Mouse (Mus musculus): Measurements from ENCODE around the gene Syngr3. TPM values are rescaled to one million over a fixed set of nuclear protein-coding genes. Genes with fewer than 3 reads are reported as not detected.
"Not testable (repeated sequence)": the region's sequence is repeated elsewhere in the genome, so short reads cannot be mapped to it uniquely, and the experiment has no call there.

Gene Syngr3
- polyA plus RNA-seq, 2 experiments: 3.0 to 3.1 TPM

DNA sequence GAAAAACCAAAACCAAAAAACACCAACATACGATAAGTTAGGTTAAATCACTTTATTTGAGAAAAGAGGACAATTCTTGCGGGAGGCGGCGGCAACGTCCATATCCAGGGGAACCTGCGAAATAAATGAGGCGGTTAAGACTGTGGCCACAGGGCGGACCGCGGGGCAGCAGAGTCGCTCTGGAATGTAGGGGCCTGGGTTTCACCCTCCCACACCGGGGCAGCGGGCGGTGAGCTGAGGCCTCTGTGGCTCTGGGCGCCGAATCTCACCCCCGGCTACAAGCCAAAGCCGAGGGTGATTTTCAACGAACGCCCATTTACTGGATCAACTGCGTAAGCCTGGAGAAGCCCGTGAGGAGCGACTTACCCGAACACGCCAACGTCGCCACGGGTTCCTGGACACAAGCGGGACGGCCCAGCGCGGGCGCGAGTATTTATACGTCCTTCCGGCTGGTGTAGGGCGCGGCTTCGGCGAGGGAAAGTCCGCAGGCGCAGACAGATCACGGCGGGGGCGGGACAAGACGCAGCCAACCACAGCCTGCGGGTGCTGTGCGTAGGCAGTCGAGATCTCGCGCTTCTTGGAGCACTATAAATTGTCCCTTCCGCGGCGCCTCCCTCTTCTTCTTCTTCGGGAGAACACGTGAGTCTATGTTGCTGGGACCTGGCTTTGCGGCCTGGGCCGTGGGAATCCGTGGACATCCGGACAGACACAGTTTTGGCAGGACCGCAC lies 29.9 kb upstream of the Syngr3 start:
- H3K9me3 ChIP-seq (ENCODE audit: control insufficient read depth, low read length): no peaks in the 10 kb centered on the region
- DNase-seq (ENCODE audit: low spot score): peak; percentile 99
- under 1% methylated on average over 55 of the region's 61 CpGs for WGBS
- H3K36me3 ChIP-seq (ENCODE audit: control insufficient read depth, insufficient read depth, low read length): peaks cover 38% of the 10 kb centered on the region
- TF ChIP-seq POLR2A (IDR thresholded peaks at IDR 0.05; ENCODE audit: borderline replicate concordance, extremely low read depth, insufficient read depth, insufficient read length): peak; percentile 97; the same call in 1 of the 2 replicates
- peak overlapping the region; percentile 79 for H3K4me2 ChIP-seq (replicated peaks; ENCODE audit: low read depth, low read length, severe bottlenecking)
- ATAC-seq (ENCODE audit: low FRiP score, low read depth): peak; percentile 98
- peaks cover 21% of the 10 kb centered on the region for H3K4me1 ChIP-seq (ENCODE audit: control insufficient read depth, insufficient read depth, low read length)
- peak overlapping the region; percentile 90 for H3K4me3 ChIP-seq (replicated peaks; ENCODE audit: low read length)
- no peaks in the 10 kb centered on the region for H3K27me3 ChIP-seq (ENCODE audit: control insufficient read depth, insufficient read depth, low read length)
- H3K9ac ChIP-seq (ENCODE audit: low read depth, low read length, severe bottlenecking): peak overlapping the region; percentile 93
- H3K27ac ChIP-seq (replicated peaks; ENCODE audit: low read depth, low read length): peak overlapping the region; percentile 87

DNA sequence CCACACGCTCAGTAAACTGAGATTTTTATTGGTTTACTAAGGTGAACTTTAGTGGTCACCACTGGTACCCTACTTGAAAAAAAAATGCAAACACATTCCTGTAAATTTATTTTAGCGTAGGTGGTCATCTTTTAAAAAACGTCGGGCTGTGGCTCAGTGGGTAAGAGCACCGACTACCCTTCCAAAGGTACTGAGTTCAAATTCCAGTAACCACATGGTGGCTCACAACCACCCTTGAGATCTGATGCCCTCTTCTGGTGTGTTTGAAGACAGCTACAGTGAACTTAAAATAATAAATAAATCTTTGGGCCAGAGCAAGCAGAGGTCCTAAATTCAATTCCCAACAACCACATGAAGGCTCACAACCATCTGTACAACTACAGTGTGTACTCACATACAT lies 29.2 kb upstream of the Syngr3 start:
- Histone ChIP-seq H3K4me1 (ENCODE audit: control insufficient read depth, insufficient read depth, low read length) (peaks cover 21% of the 10 kb centered on the region), H3K9ac (ENCODE audit: low read depth, low read length, severe bottlenecking) (peak overlapping the region; percentile 93), H3K36me3 (ENCODE audit: control insufficient read depth, insufficient read depth, low read length) (peaks cover 38% of the 10 kb centered on the region), H3K4me3 (replicated peaks; ENCODE audit: low read length) (peak overlapping the region; percentile 90), H3K4me2 (replicated peaks; ENCODE audit: low read depth, low read length, severe bottlenecking) (peak overlapping the region; percentile 47)
- ATAC-seq (ENCODE audit: low FRiP score, low read depth); H3K9me3 ChIP-seq (ENCODE audit: control insufficient read depth, low read length); H3K27me3 ChIP-seq (ENCODE audit: control insufficient read depth, insufficient read depth, low read length); H3K27ac ChIP-seq (replicated peaks; ENCODE audit: low read depth, low read length); DNase-seq (ENCODE audit: low spot score): not testable (repeated sequence)
- WGBS: 67% methylated on average over 5 of the region's 5 CpGs

DNA sequence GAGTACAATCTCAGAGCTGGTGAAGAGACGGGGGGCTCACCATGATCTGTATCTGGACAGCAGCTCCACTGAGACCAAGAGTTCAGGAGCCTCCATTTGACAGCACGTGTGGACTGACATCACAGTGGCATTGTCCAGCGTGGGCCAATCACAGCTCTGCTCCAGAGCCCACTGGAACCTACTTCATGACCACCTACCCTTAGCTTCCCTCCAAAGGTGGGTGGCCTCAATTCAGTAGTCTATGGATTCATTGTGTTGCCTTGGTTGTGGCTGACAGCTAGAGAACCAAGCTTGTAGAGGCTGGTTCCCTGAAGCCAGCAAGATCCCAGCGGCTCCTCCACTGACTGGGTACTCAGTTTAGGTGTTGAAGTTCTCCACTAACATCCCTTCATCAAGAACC lies 28.2 kb upstream of the Syngr3 start, which contains the start of the genes Rnf151 and Rps2:
Gene Rnf151, minus strand, starts transcription at position 121 of the 400 bp plus-strand sequence.
Gene Rps2, plus strand, starts transcription at position 174 of the 400 bp plus-strand sequence.
- H3K27me3 ChIP-seq (ENCODE audit: control insufficient read depth, insufficient read depth, low read length): no peaks in the 10 kb centered on the region
- no peak for DNase-seq (ENCODE audit: low spot score)
- peaks cover 15% of the 10 kb centered on the region; the same call in 1 of the 2 replicates for H3K4me1 ChIP-seq (ENCODE audit: control insufficient read depth, insufficient read depth, low read length)
- ATAC-seq (ENCODE audit: low FRiP score, low read depth): no peak
- H3K27ac ChIP-seq (replicated peaks; ENCODE audit: low read depth, low read length): no peak within 1 kb of the TSS
- H3K9me3 ChIP-seq (ENCODE audit: control insufficient read depth, low read length): no peaks in the 10 kb centered on the region
- H3K36me3 ChIP-seq (ENCODE audit: control insufficient read depth, insufficient read depth, low read length): peaks cover 38% of the 10 kb centered on the region
- H3K4me2 ChIP-seq (replicated peaks; ENCODE audit: low read depth, low read length, severe bottlenecking): peak within 1 kb of the TSS; percentile 47
- WGBS: 81% methylated on average over 4 of the region's 4 CpGs
- TF ChIP-seq POLR2A (IDR thresholded peaks at IDR 0.05; ENCODE audit: borderline replicate concordance, extremely low read depth, insufficient read depth, insufficient read length): no peak
- peak within 1 kb of the TSS; percentile 93; the same call in 1 of the 2 replicates for H3K9ac ChIP-seq (ENCODE audit: low read depth, low read length, severe bottlenecking)
- peak within 1 kb of the TSS; percentile 90 for H3K4me3 ChIP-seq (replicated peaks; ENCODE audit: low read length)

DNA sequence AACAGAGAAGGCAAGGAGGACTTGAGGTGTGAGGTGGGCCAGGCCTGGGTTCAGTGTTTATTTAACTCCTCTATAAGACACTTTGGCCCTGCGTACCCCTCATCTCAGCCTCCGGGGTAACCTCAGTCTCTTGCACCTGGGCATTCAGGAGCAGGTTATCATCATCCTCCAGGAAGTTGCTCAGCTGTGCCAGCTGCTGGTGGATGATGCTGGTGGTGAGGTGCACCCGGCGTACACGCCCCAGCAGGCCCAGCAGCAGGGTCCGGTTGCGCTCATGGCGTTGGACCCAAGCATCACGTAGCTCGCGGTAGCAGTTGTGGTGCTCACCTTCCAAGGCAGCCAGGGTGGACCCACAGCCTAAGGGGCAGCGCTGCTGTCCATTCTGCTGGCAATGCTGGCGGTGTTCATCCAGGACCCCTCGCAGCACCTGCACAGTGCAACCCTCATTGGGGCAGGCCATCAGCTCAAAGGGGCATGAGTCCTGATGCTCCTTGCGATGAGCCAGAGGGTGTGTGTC lies 26.5 kb upstream of the Syngr3 start:
- no peaks in the 10 kb centered on the region for H3K9me3 ChIP-seq (ENCODE audit: control insufficient read depth, low read length)
- no peak overlapping the region for H3K9ac ChIP-seq (ENCODE audit: low read depth, low read length, severe bottlenecking)
- DNase-seq (ENCODE audit: low spot score): no peak
- TF ChIP-seq POLR2A (IDR thresholded peaks at IDR 0.05; ENCODE audit: borderline replicate concordance, extremely low read depth, insufficient read depth, insufficient read length): no peak
- WGBS: 95% methylated on average over 15 of the region's 15 CpGs
- H3K4me2 ChIP-seq (replicated peaks; ENCODE audit: low read depth, low read length, severe bottlenecking): no peak overlapping the region
- ATAC-seq (ENCODE audit: low FRiP score, low read depth): no peak
- peaks cover 24% of the 10 kb centered on the region for H3K36me3 ChIP-seq (ENCODE audit: control insufficient read depth, insufficient read depth, low read length)
- no peak overlapping the region for H3K27ac ChIP-seq (replicated peaks; ENCODE audit: low read depth, low read length)
- H3K4me3 ChIP-seq (replicated peaks; ENCODE audit: low read length): no peak overlapping the region
- H3K4me1 ChIP-seq (ENCODE audit: control insufficient read depth, insufficient read depth, low read length): peaks cover 4% of the 10 kb centered on the region; the same call in 1 of the 2 replicates
- H3K27me3 ChIP-seq (ENCODE audit: control insufficient read depth, insufficient read depth, low read length): no peaks in the 10 kb centered on the region

DNA sequence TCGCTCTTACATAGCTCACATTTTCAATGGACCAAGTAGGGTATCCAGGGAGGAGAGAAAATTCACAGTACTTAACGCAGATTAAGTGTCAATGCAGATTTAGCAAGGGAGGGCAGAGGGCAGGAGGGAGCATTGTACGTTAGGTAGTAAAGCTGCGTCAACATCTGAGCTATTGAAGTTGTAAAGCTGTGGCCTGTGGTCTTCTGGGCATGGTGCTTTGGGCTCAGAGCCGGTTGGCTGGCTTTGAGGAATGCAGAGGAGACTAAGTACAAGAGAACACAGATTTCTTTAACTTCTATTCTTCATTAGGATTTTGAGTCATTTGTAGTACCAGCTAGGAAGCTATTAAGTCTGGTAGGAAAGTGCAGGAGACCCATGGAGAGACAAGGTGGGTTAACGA lies 25.8 kb upstream of the Syngr3 start:
- WGBS: 67% methylated on average over 6 of the region's 6 CpGs
- H3K4me2 ChIP-seq (replicated peaks; ENCODE audit: low read depth, low read length, severe bottlenecking): no peak overlapping the region
- peaks cover 3% of the 10 kb centered on the region; the same call in 1 of the 2 replicates for H3K4me1 ChIP-seq (ENCODE audit: control insufficient read depth, insufficient read depth, low read length)
- no peak overlapping the region for H3K9ac ChIP-seq (ENCODE audit: low read depth, low read length, severe bottlenecking)
- no peak overlapping the region for H3K4me3 ChIP-seq (replicated peaks; ENCODE audit: low read length)
- H3K36me3 ChIP-seq (ENCODE audit: control insufficient read depth, insufficient read depth, low read length): peaks cover 21% of the 10 kb centered on the region
- no peak overlapping the region for H3K27ac ChIP-seq (replicated peaks; ENCODE audit: low read depth, low read length)
- ATAC-seq (ENCODE audit: low FRiP score, low read depth) (no peak), DNase-seq (ENCODE audit: low spot score) (no peak)
- H3K27me3 ChIP-seq (ENCODE audit: control insufficient read depth, insufficient read depth, low read length): no peaks in the 10 kb centered on the region
- no peaks in the 10 kb centered on the region for H3K9me3 ChIP-seq (ENCODE audit: control insufficient read depth, low read length)
- TF ChIP-seq POLR2A (IDR thresholded peaks at IDR 0.05; ENCODE audit: borderline replicate concordance, extremely low read depth, insufficient read depth, insufficient read length): no peak

Data from limb, embryonic 14.5 days (tissue).